Mouse (Mus musculus): ENCODE results near the gene Tenm4. TPM values are rescaled to one million over a fixed set of nuclear protein-coding genes. Genes with fewer than 3 reads are reported as not detected.

Tenm4 gene
- total and polyA plus RNA-seq, 3 experiments: 9.2 to 15.2 TPM; not detected in 1

GRCm38 (mm10) chr7:96719926-96720325 is 548.9 kb downstream of the Tenm4 start:
- Histone ChIP-seq H3K4me3 (ENCODE audit: control insufficient read depth in 1 of 2, insufficient read depth in 1 of 2, low read depth in 2 of 2, low read length in 2 of 2) (no peak overlapping the region), H3K79me2 (ENCODE audit: control insufficient read depth, insufficient read depth, low read length, poor library complexity) (no peaks in the 10 kb centered on the region), H3K9me3 (replicated peaks; ENCODE audit: insufficient read depth, low read length) (no peaks in the 10 kb centered on the region), H3K27me3 (ENCODE audit: control insufficient read depth in 1 of 2, insufficient read depth in 2 of 2, low read length in 2 of 2) (no peaks in the 10 kb centered on the region), H3K27ac (ENCODE audit: control insufficient read depth, low read depth, low read length) (no peak overlapping the region), H3K36me3 (ENCODE audit: control insufficient read depth in 1 of 2, insufficient read depth in 2 of 2, low read length in 2 of 2) (peaks cover 0 to 13% of the 10 kb centered on the region in 2 experiments; a peak in 3 of 4 replicates), H3K9ac (ENCODE audit: control insufficient read depth, low read depth, low read length, poor library complexity, severe bottlenecking) (no peak overlapping the region), H3K4me1 (ENCODE audit: control insufficient read depth in 1 of 2, insufficient read depth in 2 of 2, low read length in 2 of 2) (peaks cover 7 to 10% of the 10 kb centered on the region in 2 experiments)
- no peak for TF ChIP-seq KAT2A (conservative IDR thresholded peaks at IDR 0.05; ENCODE audit: low read depth, low read length)
- TF ChIP-seq GATA1 (IDR thresholded peaks at IDR 0.05; ENCODE audit: low read depth, low read length): no peak
- no peak for TF ChIP-seq CHD1 (IDR thresholded peaks at IDR 0.05; ENCODE audit: low read depth, low read length)
- TF ChIP-seq USF2 (IDR thresholded peaks at IDR 0.05; ENCODE audit: borderline replicate concordance in 1 of 2, insufficient read depth in 1 of 2, low read depth in 1 of 2, low read length in 2 of 2): no peak
- no peak for TF ChIP-seq POLR2AphosphoS2 (IDR thresholded peaks at IDR 0.05; ENCODE audit: low read length)
- no peak for TF ChIP-seq CHD2 (IDR thresholded peaks at IDR 0.05; ENCODE audit: low read length)
- no peak for TF ChIP-seq ELF1 (IDR thresholded peaks at IDR 0.05; ENCODE audit: low read depth, low read length)
- no peak for TF ChIP-seq POLR2A (IDR thresholded peaks at IDR 0.05; ENCODE audit: control insufficient read depth in 1 of 2, insufficient read depth in 1 of 2, low read depth in 1 of 2, low read length in 2 of 2, poor library complexity in 1 of 2)
- TF ChIP-seq TCF12 (IDR thresholded peaks at IDR 0.05; ENCODE audit: low read depth, low read length): no peak
- TF ChIP-seq MXI1 (IDR thresholded peaks at IDR 0.05; ENCODE audit: low read depth, low read length): no peak
- no peak for TF ChIP-seq GABPA (IDR thresholded peaks at IDR 0.05; ENCODE audit: low read depth, low read length)
- no peak for DNase-seq (ENCODE audit: low read depth, low spot score)

- H3K9ac ChIP-seq (ENCODE audit: control insufficient read depth, low read depth, low read length, poor library complexity, severe bottlenecking): no peak overlapping the region
- H3K27me3 ChIP-seq (ENCODE audit: control insufficient read depth in 1 of 2, insufficient read depth in 2 of 2, low read length in 2 of 2): no peaks in the 10 kb centered on the region
- H3K27ac ChIP-seq (ENCODE audit: control insufficient read depth, low read depth, low read length): no peak overlapping the region
- DNase-seq (ENCODE audit: low read depth, low spot score): no peak
- H3K4me1 ChIP-seq (ENCODE audit: control insufficient read depth in 1 of 2, insufficient read depth in 2 of 2, low read length in 2 of 2): peaks cover 7 to 10% of the 10 kb centered on the region in 2 experiments
- TF ChIP-seq ZKSCAN1 (IDR thresholded peaks at IDR 0.05; ENCODE audit: low read depth, low read length) (no peak), ZMIZ1 (IDR thresholded peaks at IDR 0.05; ENCODE audit: low read depth, low read length) (no peak), SMC3 (IDR thresholded peaks at IDR 0.05; ENCODE audit: low read depth, low read length) (no peak), MAZ (IDR thresholded peaks at IDR 0.05; ENCODE audit: low read depth, low read length) (no peak), MAFK (IDR thresholded peaks at IDR 0.05; ENCODE audit: borderline replicate concordance, low read depth, low read length) (no peak)
- no peaks in the 10 kb centered on the region for H3K9me3 ChIP-seq (replicated peaks; ENCODE audit: insufficient read depth, low read length)
- no peak overlapping the region for H3K4me3 ChIP-seq (ENCODE audit: control insufficient read depth in 1 of 2, insufficient read depth in 1 of 2, low read depth in 2 of 2, low read length in 2 of 2)
- peaks cover 0 to 16% of the 10 kb centered on the region in 2 experiments; a peak in 3 of 4 replicates for H3K36me3 ChIP-seq (ENCODE audit: control insufficient read depth in 1 of 2, insufficient read depth in 2 of 2, low read length in 2 of 2)
- no peaks in the 10 kb centered on the region for H3K79me2 ChIP-seq (ENCODE audit: control insufficient read depth, insufficient read depth, low read length, poor library complexity)
Measured at GRCm38 (mm10) chr7:96720465-96720864, 549.4 kb downstream of the Tenm4 start.
